Mouse (Mus musculus) lung, embryonic 16.5 days (tissue): ENCODE measurements around the gene Mrtfb. TPM values are rescaled to one million over a fixed set of nuclear protein-coding genes. Genes with fewer than 3 reads are reported as not detected.

Source experiments
- ATAC-seq: fragments of 200-750 bp; cut with Nextera tagmentation; 2 replicates; pipeline ENCODE4 v1.8.0; 2017; ENCODE audit warnings: low read depth, mild to moderate bottlenecking, moderate library complexity
- H3K27ac ChIP-seq: fragments of 300-500 bp; sonication (generic); 2 replicates; pipeline ENCODE4 v1.5.1; 2014; ENCODE audit warnings: mild to moderate bottlenecking, control low read depth, low read length
- H3K27me3 ChIP-seq: fragments of 300-500 bp; sonication (generic); 2 replicates; pipeline ENCODE4 v1.6.1; 2014; ENCODE audit warnings: low read depth, low read length, mixed read lengths; ENCODE audit not compliant: control insufficient read depth, insufficient read depth
- H3K36me3 ChIP-seq: fragments of 300-500 bp; sonication (generic); 2 replicates; pipeline ENCODE4 v1.6.1; 2014; ENCODE audit warnings: low read length; ENCODE audit not compliant: control insufficient read depth, insufficient read depth
- H3K4me1 ChIP-seq: fragments of 300-500 bp; sonication (generic); replicated peaks from 2 replicates; pipeline ENCODE4 v1.6.1; 2014; ENCODE audit warnings: low read length, mixed read lengths; ENCODE audit not compliant: control insufficient read depth, insufficient read depth
- H3K4me2 ChIP-seq: fragments of 300-500 bp; sonication (generic); 2 replicates; pipeline ENCODE4 v1.6.1; 2014; ENCODE audit warnings: low read depth, low read length, control low read depth
- H3K4me3 ChIP-seq: fragments of 300-500 bp; sonication (generic); 2 replicates; pipeline ENCODE4 v1.5.1; 2014; ENCODE audit warnings: mild to moderate bottlenecking, low read length, control low read depth
- H3K9ac ChIP-seq: fragments of 300-500 bp; sonication (generic); 2 replicates; pipeline ENCODE4 v1.6.1; 2014; ENCODE audit warnings: low read length, control low read depth
- H3K9me3 ChIP-seq: fragments of 300-500 bp; sonication (generic); 2 replicates; pipeline ENCODE4 v1.6.1; 2016; ENCODE audit warnings: low read length; ENCODE audit not compliant: control insufficient read depth
- WGBS: fragments of 180-500 bp; shearing (Covaris S2); extraction: QIAGEN DNeasy Blood & Tissue Kit; methylation state at CpG from one replicate; pipeline ENCODE4 v1.1.7; 2014; 5-methylcytosine and 5-hydroxymethylcytosine counted together
- polyA plus RNA-seq: library from polyadenylated mRNA; unstranded; fragments of >200 nt; fragmentation: Nextera tagmentation; extraction: Ambion mirVana; gene quantifications from 2 replicates; pipeline ENCODE4 v1.2.1, GENCODE M21; 2015

Mrtfb gene
- polyA plus RNA-seq, 1 experiment from 2014 or later = 24.3 TPM

- 50% methylated on average over 7 of the region's 7 CpGs for WGBS
- Histone ChIP-seq H3K9me3 (no peaks in the 10 kb centered on the region), H3K4me3 (no peak overlapping the region)
These were observed 194.6 kb downstream of the Mrtfb start for GRCm38 (mm10) chr16:13450831-13451230.

GRCm38 (mm10) chr16:13451991-13452390 lies 195.7 kb downstream of the Mrtfb start:
- no peak overlapping the region for H3K4me2 ChIP-seq
- no peak overlapping the region for H3K4me3 ChIP-seq
- H3K36me3 ChIP-seq = no peaks in the 10 kb centered on the region
- H3K9me3 ChIP-seq = no peaks in the 10 kb centered on the region
- ATAC-seq = no peak
- H3K27ac ChIP-seq = no peak overlapping the region
- 72% methylated on average over 4 of the region's 4 CpGs for WGBS
- H3K9ac ChIP-seq = no peak overlapping the region
- no peaks in the 10 kb centered on the region; the same call in 1 of the 2 replicates for H3K27me3 ChIP-seq
- H3K4me1 ChIP-seq = peaks cover 10% of the 10 kb centered on the region

More at GRCm38 (mm10) chr16:13450831-13451230, 194.6 kb downstream of the Mrtfb start:
- Histone ChIP-seq H3K4me1 (peaks cover 14% of the 10 kb centered on the region), H3K36me3 (no peaks in the 10 kb centered on the region), H3K27ac (no peak overlapping the region), H3K4me2 (no peak overlapping the region), H3K27me3 (no peaks in the 10 kb centered on the region; the same call in 1 of the 2 replicates), H3K9ac (no peak overlapping the region)
- ATAC-seq = no peak

- H3K4me2 ChIP-seq = no peak overlapping the region
- no peak overlapping the region for H3K9ac ChIP-seq
- H3K27ac ChIP-seq = 0 out of 2 replicates have a peak overlapping the region, but pooled peaks have one; percentile 7
- H3K9me3 ChIP-seq = no peaks in the 10 kb centered on the region
- no peaks in the 10 kb centered on the region for H3K36me3 ChIP-seq
- H3K27me3 ChIP-seq = no peaks in the 10 kb centered on the region; the same call in 1 of the 2 replicates
- no peak for ATAC-seq
- 89% methylated on average over 7 of the region's 7 CpGs for WGBS
- H3K4me3 ChIP-seq = no peak overlapping the region
- H3K4me1 ChIP-seq = peaks cover 9% of the 10 kb centered on the region
These were observed 196.4 kb downstream of the Mrtfb start for GRCm38 (mm10) chr16:13452661-13453060.

GRCm38 (mm10) chr16:13454026-13454600 lies 197.8 kb downstream of the Mrtfb start:
- no peaks in the 10 kb centered on the region for H3K9me3 ChIP-seq
- H3K4me2 ChIP-seq = no peak overlapping the region

GRCm38 (mm10) chr16:13455560-13455959 lies 199.3 kb downstream of the Mrtfb start:
- H3K4me2 ChIP-seq = no peak overlapping the region
- no peak for ATAC-seq
- no peak overlapping the region for H3K4me3 ChIP-seq
- H3K9ac ChIP-seq = no peak overlapping the region
- no peaks in the 10 kb centered on the region for H3K36me3 ChIP-seq
- H3K27ac ChIP-seq = no peak overlapping the region
- peaks cover 4% of the 10 kb centered on the region for H3K4me1 ChIP-seq
- H3K9me3 ChIP-seq = no peaks in the 10 kb centered on the region
- H3K27me3 ChIP-seq = no peaks in the 10 kb centered on the region

More at GRCm38 (mm10) chr16:13454026-13454600, 197.8 kb downstream of the Mrtfb start:
- WGBS = 47% methylated on average over 10 of the region's 10 CpGs
- Histone ChIP-seq H3K9ac (no peak overlapping the region), H3K27ac (no peak overlapping the region), H3K4me1 (0 out of 2 replicates have a peak, but pooled peaks cover 2% of the 10 kb centered on the region), H3K27me3 (no peaks in the 10 kb centered on the region), H3K4me3 (no peak overlapping the region), H3K36me3 (no peaks in the 10 kb centered on the region)
- ATAC-seq = no peak

GRCm38 (mm10) chr16:13458556-13458955 lies 202.3 kb downstream of the Mrtfb start:
- Histone ChIP-seq H3K27me3 (no peaks in the 10 kb centered on the region), H3K36me3 (no peaks in the 10 kb centered on the region), H3K4me2 (no peak overlapping the region), H3K9ac (no peak overlapping the region), H3K4me3 (no peak overlapping the region), H3K27ac (no peak overlapping the region), H3K4me1 (peaks cover 12% of the 10 kb centered on the region), H3K9me3 (no peaks in the 10 kb centered on the region)
- ATAC-seq = no peak

- Histone ChIP-seq H3K27ac (no peak overlapping the region), H3K4me3 (no peak overlapping the region), H3K4me1 (peaks cover 12% of the 10 kb centered on the region), H3K27me3 (no peaks in the 10 kb centered on the region), H3K36me3 (no peaks in the 10 kb centered on the region), H3K9me3 (no peaks in the 10 kb centered on the region), H3K4me2 (no peak overlapping the region), H3K9ac (no peak overlapping the region)
- ATAC-seq = no peak
- 46% methylated on average over 1 of the region's 1 CpGs for WGBS
These were observed 203.8 kb downstream of the Mrtfb start for GRCm38 (mm10) chr16:13460071-13460470.

GRCm38 (mm10) chr16:13460777-13461408 lies 204.6 kb downstream of the Mrtfb start:
- H3K27ac ChIP-seq = no peak overlapping the region
- peak; percentile 69 for ATAC-seq
- no peak overlapping the region for H3K4me2 ChIP-seq
- no peaks in the 10 kb centered on the region for H3K9me3 ChIP-seq
- H3K27me3 ChIP-seq = no peaks in the 10 kb centered on the region
- H3K4me1 ChIP-seq = peaks cover 12% of the 10 kb centered on the region
- 33% methylated on average over 3 of the region's 3 CpGs for WGBS
- H3K4me3 ChIP-seq = no peak overlapping the region
- H3K9ac ChIP-seq = no peak overlapping the region
- H3K36me3 ChIP-seq = no peaks in the 10 kb centered on the region

GRCm38 (mm10) chr16:13464662-13465061 lies 208.4 kb downstream of the Mrtfb start:
- WGBS = 79% methylated on average over 5 of the region's 5 CpGs
- H3K9ac ChIP-seq = no peak overlapping the region
- no peak for ATAC-seq
- no peak overlapping the region for H3K4me3 ChIP-seq
- no peak overlapping the region for H3K4me2 ChIP-seq
- no peaks in the 10 kb centered on the region for H3K27me3 ChIP-seq
- no peaks in the 10 kb centered on the region for H3K36me3 ChIP-seq
- H3K9me3 ChIP-seq = no peaks in the 10 kb centered on the region
- peaks cover 12% of the 10 kb centered on the region for H3K4me1 ChIP-seq
- H3K27ac ChIP-seq = no peak overlapping the region
